Mouse (Mus musculus) adrenal gland, adult 8-10 months (tissue): ENCODE results near the gene Smap1. TPM values are rescaled to one million over a fixed set of nuclear protein-coding genes. Genes with fewer than 3 reads are reported as not detected.

ENCODE experiments used
- DNase-seq: peaks from one replicate; pipeline ENCODE4 v3.0.0; 2022
- total RNA-seq, 4 experiments: library from RNA; stranded (reverse); gene quantifications; 2 replicates each; pipeline ENCODE4 v1.2.4; 2022

Smap1 gene
- total RNA-seq, 4 experiments from 2014 or later = 49.1 to 61.4 (median 52.3) TPM

DNA sequence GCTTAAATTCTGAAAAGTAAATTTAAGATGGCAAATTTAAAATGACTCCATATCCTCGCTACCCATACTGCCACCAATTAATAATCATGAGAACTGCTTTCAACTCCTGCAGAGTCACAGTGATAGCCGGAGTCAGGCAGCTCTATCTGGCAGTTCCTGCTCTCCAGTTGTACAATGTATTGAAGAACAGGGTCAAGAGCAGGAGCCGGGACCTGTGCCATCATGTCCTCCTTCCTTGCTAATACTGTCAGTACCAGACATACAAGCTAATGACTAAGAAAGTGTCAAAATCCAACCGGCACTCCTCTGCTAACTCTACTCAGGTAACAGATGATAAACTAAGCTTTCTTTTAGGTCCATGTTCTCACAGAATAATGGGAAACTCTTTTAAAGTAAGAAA lies 3.0 kb downstream of the Smap1 start:
- DNase-seq = no peak

DNA sequence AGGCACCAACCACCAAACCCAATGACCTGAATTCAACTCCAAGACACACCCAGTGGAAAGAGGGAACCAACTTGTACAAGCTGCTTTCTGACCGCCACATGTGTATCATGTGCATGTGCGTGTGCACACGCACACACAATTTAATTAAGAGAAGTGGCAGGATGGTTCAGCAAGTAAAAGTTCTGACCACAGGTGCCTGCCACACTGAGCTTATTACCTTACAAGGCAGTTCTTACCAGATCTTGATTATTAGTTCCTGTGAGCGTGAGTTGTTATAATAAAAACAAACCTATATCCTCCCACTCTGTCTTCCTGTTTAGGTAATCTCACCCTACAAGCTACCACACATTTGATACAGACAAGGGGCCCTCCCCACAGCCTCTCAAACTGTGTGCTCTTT lies 6.6 kb downstream of the Smap1 start:
- no peak for DNase-seq

DNA sequence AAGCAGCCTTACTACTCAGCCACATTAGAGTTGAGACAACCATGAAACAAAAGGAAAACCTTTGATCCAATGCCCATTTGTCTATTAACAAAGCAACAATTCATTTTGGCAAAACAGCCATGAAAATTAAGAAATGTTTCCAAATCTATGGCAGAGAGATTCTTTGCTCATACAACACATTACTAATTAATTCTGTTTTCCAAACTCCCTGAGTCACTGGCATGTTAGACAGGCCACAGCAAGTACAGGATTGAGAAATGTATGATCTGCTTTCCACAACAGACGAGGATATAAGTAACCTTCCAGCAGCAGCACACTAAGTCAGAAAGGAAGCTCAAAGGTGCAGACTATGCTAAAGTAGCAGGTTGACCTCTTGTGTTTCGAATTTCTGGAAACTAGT lies 9.1 kb downstream of the Smap1 start:
- DNase-seq = no peak

DNA sequence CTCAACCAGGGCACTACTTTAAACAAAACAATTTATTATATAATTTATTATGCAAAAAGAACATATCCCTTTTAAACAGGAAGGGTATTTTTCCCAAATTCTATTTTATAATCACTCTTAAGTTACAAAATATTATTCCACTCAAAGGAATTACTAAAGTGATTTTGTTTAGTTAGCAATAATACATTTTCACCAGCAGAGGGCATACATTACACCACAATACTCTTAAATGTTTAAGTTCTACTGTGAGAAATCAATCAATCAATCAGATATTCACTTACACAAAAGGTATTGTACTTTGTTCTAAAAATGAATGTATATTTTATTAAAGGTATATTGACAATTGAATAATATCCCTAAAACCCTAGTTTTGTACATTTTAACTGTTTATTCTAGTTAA lies 16.0 kb downstream of the Smap1 start:
- no peak for DNase-seq

DNA sequence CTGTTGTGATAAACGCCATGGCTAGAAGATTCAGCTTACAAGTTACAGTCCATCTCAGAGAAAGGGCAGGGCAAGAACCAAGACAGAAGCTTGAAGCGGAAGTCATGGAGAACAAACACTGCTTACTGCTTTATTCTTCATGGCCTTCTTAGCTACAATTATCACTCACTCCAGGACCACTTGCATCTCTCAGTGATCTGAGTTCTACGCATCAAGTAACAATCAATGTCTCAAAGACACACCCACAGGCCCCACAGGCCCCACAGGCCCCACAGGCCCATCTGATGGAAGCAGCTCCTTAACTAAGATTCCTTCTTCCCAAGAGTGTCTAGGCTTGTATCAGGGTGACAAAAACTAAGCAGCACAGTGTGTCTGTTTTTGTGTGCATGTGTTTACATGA lies 18.8 kb downstream of the Smap1 start:
- DNase-seq = no peak

DNA sequence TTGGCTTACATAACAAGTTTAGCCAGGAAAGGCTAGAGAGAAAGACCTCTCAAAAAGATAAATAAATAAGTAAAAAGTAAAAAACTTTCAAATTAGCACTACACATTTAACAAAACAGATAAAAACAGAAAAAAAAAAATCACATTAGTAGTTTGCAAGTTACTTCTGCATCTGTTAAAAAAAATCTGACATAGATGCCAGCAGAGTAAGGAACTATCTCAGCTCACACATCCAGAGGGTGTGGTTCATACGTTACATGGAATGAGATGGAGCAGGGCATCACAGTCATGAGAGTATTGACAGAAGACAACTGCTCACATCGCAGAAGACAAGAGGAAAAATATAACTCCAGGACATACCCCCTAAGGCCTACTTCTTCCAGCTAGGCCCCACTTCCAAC lies 19.4 kb downstream of the Smap1 start:
- no peak for DNase-seq

DNA sequence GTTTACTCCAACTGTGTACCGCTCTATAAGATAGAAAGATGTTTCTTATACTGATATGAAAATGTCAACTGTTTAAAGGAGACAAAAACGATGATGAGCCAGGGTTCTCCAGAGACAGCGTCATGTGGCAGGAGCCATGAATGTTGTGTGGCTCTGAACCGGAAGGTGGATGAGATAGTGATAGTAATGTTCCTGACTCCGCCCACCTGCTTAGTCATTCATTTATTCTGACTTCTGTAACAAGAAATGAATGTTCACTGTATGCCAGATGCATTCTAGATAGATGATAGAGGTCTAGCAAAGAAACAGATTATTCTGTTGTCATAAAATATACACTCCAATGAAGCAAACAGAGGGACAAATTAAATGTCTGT lies 22.5 kb downstream of the Smap1 start:
- no peak for DNase-seq

DNA sequence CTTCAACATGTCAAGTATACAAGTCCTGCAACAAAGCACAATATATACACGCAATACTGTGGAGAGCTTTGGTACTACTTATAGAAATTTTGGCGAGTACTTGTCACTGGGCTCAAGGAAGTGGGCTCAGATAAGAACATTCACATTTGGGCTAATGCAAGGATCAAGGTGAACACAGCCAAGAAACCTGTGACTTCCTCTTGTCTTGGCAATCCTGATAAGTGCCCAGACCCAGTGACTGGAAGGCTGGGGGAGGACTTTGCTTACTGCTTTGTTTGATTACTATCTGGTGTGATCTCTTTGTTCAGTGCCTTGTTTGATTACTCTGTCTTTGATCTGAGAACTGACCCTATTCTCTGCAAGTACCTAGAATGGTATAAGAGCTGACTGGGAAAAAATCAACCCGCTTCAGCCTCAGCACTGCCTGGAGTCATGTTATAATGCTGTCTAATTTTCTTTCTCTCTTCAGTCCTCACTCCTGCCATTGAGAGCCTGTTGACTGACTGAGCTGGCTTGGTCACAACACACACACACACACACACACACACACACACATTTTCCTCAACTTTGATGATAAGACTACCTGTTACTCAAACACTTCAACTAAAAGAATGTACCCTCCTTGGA lies 23.0 kb downstream of the Smap1 start:
- no peak for DNase-seq

DNA sequence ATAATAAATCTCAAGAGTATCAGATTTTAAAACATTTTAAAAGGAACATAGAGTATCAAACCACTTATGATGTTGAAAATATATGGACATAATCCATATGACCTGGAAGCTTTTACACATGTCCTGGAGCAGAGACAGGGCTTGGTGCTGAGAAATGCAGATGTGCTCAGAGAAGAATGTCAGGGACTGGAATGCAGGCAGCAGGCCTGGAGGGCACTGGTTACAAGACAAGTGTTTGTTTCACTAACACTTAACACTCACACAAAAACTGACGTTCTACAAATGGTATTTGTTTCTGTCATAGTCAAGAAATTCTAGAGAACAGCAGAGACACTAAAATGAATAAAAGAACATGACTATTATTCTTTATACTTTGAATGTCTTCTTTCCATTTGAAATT lies 30.0 kb downstream of the Smap1 start:
- DNase-seq = no peak

DNA sequence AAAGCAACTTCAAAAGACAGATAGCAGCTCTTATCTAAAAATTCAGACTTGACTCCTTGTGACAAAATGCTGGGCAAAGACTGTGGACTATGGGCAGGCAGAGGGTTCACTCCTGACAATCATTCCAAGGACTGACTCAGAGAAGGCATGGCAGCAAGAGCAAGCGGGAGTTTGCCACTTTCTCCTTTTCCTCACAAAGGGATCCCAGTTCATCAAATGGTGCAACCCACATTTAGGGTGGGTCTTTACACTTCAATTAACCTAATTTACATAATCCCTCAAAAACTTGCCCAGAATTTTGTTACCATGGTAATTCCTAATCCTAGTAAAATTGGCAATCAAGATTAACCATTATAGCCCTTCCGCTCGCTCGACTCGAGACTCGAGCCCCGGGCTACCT lies 37.2 kb downstream of the Smap1 start:
- DNase-seq = no peak

DNA sequence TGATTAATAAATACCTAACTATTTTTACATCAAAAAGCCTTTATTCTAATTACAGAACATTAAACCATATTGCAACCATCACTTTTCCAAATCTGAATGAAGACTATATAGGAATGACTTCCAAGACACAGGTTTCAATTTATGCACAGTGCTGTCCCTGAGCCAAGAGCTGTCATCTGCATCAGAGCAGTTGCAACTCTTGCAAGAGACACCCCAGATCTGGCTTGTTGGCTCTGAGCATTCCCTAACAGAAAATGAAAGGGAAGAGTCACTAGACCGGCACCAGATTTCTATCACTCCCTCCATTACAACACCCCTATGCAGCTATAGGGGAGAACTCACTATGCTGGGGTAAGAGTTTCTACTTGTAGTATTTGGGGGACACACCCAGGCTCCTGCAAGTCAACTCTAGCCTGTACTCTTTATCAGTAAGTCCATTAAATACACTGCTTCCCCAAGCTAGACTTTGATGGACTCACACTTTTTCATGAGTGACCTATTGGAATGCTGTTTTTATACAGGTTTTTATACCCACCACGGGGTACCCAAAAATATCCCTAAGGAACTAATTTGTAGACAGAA lies 37.9 kb downstream of the Smap1 start:
- no peak for DNase-seq

DNA sequence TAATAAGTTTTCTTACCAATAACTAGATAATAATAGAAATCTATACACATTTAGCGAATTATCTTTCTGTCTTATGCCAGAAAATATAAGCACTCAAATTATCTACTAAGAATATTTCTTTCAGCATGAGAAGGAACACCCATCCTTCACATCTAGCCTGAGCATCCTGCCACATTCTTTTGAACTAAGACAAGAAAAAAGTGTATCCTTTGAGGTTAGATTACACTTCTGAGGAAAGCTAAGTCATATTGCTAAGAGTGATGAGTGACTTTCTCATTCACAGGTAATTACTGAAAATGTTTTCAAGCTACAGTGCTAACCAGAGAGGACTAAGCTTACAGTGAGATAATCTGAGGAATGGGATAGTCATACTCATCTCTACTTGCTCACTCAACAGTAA lies 39.4 kb downstream of the Smap1 start:
- DNase-seq = no peak

DNA sequence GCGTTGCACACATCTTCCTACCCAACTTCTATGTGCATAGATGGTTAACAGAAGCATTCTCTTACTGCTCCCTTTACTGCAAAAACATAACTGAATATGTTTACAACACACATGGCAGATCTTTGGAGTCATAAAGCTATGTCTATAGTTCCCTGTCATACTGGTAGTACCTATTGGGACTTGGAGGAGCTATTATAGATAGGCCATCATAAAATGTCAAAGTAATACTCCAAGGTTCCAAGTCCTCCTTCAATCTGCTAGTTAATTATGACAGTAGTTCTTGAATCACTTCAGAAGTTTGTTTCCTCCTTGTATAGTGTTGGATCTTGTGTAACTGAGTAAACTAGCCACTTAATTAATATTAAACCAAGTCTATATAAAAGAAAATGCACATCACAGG lies 49.9 kb downstream of the Smap1 start:
- DNase-seq = no peak

DNA sequence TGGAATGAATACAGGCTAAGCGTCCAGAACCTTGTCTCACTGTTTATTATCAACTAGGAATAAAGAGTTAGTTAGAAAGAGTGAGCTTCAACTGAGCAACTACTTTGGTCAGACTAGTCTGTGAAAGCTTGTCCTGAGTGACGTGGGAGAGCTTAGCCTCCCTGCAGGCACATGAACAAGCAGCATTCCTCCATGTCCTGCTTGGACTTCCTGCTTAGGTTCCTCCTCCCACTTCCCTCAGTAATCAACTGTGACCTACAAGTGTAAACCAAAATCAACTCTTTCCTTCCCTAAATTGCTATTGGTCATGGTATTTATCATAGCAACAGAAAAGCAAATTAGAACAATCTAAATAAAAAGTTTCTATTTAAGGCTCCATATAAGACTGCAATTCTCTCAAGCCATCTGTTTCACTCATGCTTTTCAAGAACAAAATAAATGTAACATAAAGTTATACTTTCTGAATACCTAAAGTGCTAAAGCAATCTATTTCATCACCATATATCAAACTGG lies 54.7 kb downstream of the Smap1 start:
- DNase-seq = no peak

DNA sequence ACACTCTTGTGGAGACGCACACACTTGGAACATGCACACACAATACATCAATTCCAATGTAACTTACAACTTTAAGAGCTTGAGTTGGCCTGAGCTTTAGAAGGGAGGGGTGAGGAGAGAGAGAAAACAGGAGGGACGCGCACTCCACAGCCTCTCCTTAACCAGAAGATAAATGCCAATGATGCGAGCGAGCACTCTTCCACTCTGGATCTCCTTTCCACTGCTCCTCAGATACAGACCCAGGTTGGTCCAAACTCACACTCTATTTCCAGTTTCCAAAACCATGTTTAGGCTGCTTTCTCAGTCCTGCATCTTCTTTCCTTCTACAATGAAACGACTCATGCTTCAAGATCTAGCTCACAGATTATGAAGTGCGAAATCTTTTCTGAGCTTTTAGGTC lies 56.6 kb downstream of the Smap1 start:
- DNase-seq = no peak

DNA sequence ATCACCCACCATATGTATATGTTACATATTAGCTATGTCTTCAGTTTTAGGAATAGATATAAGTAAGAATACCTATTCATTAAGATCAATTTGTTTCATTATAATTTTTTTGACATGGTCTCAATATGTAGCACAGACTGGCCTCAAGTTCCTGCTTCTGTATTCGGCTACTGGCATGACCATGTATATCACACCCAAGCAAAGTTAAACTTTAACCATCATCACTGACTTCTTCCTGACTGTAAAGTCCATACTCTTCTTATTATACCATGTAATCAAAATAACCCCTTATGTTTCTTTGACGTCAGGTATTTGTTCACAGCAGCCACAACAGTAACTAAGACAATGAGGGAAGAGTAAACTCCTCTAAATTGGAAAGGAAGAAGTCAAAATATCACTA lies 61.2 kb downstream of the Smap1 start:
- no peak for DNase-seq

DNA sequence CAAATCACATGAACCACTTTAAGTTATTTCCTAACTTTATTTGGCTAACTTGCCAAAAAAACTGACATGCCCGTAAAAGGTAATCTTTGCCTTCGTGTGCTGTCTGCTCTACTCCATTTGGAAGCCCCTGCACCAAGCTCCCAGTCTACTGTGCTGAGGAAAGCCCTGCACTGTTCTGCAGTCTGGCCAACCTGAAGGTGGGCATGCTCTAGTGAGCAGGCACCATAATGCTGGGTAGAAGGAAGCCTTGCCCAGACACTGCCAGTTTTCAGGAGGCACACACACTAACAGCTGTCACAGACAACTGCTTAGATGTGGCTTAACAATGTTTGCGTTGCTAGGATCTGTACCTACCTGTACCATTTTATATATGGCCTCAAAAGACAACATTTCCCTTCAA lies 66.5 kb downstream of the Smap1 start:
- no peak for DNase-seq

DNA sequence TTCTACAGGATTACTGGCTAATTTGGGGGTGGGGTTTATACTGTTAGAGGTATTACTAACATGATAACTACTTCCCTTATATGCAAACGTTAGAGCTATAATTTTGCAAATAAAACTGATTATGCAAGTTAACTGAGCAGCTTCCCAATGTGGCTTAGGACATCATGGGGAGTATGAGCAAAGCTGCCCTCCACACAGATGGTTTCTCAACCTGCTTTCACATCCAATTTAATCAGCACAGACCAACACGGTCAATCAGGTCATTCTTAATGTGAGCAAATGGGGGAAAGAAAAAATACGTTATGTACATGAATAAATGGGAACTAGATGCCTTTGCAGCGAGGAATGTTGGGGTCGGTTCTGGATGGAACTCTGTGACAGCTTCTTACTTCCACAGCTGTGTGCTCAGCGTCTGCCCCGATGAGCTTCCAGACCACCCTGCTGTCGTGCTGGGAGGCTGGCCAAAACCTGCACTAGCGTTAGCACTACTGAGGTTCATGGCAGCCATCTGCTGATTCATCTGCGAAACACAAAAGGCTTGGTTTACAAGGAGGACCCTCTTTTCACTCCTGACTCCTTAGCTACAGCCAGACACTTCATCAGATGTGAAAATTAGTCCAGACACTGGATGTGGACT lies 76.0 kb downstream of the Smap1 start:
- DNase-seq = no peak

DNA sequence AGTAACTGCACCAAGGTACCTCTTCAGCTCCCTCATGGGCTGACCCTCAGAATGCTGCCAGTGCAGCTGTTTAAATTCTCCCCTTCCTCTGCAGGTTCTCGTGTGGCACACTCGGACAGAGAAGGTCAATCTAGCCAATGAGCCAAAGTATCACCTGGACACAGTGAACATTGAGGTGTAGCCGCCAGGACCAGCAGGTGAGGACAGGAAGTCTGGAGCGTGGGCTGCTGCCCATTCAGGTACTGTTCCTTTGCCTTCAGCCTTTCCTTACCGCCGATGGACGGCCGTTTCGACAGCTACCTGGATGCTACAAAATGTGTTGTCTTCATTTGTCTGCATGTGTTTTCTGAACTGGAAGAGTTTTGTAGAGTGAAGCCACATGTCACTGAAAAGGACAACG lies 77.1 kb downstream of the Smap1 start:
- no peak for DNase-seq

DNA sequence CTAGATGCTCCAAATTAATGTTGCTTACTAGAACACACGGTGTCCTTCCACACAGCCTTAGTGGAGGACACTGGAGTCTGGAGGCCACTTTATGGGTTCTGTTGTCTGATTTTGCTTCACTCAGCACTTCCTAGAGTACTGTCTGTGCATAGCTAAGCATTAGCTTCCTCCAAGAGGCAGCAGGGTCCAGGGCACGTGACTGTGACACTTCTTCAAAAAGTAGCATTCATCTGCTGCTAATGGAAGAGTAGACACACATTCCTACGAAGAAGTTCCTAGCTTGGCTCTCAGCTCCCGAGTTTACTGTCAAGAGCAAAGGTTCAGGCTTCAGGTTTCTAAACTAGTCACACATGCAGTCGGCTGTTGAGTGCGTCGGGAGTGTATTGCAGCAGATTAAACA lies 78.3 kb downstream of the Smap1 start:
- no peak for DNase-seq

DNA sequence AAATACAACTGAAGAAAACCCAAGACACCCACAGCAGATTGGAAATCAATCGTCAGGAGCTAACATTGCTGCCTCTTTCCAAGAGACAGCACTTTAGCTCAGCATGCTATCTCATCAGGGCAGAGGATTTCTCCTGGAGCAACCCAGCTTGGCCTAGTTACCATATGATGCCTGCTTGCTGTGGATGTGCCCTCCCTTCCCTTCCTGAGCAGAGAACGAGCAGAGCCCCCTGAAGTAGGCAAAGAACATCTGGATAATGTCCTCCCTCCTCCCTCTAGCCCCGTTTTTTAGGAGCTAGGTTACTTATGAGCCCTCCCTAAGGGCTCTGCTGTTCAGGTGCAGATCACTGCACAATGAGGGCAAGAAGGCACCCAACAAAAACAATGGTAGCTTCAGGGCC lies 79.5 kb downstream of the Smap1 start:
- no peak for DNase-seq

DNA sequence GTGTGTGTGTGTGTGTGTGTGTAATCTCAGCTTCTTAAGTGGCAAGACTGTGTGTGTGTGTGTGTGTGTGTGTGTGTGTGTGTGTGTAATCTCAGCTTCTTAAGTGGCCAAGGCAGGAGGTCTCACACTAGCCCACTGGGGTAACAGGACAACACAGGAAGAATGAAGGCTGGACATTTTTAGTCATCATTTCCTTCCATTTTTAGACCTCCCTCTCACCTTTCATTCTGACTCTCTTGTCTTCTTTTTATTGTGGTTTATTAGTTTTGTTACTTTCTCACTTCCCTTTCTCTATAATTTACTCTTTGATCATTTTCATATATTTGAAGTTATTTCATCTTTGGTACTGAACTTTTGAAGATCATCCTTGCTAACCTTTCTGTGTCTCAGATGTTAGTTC lies 81.2 kb downstream of the Smap1 start:
- DNase-seq = no peak

DNA sequence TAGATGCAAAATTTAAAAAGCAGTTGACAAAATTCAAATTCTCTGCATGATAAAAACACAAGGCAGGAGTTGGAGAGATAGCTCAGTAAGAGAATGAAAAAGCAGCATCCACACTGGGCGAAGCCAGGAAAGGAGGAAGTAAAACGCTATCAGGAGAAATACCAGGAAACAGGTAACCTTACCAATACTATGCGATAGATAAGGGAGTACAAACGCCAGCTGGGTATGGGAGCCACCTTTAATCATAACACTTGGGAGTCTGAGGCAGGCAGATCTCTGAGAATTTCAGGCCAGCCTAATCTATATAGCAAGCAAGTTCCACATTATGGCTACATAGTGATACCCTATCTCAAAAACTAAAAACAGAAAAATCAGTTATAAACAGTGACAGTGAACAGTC lies 85.5 kb downstream of the Smap1 start:
- no peak for DNase-seq

DNA sequence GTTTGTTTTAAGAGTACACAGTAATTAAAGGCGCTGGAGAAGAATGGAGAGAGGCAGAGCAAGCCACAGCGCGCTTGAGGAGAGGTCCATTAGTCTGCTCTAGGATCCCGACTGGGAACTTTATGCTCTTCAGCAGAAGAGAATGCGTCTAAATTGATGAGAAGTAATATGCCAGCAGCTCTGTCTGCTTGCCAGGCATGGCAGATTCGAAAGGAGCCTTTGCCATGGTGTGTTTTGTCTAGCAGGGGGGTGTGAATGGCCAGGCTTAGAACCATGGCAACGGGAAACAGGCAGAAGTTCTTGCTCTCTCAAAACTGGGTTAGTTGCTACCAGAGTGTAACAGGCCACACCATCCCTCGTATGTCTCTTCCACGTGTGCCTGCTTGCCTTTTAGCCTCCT lies 87.3 kb downstream of the Smap1 start:
- no peak for DNase-seq

DNA sequence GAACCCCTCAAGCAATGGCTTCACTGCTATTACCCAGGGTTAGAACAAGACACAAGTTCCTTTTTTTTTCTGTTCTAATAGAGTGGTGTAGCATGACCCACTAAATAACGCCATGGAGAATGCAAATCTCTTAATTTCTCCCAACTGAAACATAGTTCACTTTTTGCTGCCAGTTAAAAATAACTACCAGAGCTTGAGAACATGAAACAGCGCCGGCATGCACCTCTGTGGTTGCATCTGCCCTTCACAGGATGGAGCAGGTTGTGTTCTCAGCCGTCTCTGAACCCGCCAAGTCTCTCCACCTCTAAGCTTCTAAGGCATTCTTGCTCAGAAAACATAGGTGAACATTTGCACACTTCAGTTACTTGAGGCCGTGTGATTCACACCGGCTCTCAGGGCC lies 87.9 kb downstream of the Smap1 start:
- no peak for DNase-seq
